Mouse (Mus musculus): Measurements from ENCODE around the gene Gatad2b. TPM values are rescaled to one million over a fixed set of nuclear protein-coding genes. Genes with fewer than 3 reads are reported as not detected.
"Not testable (repeated sequence)": the region's sequence is repeated elsewhere in the genome, so short reads cannot be mapped to it uniquely, and the experiment has no call there.

Gatad2b gene
- polyA plus RNA-seq, 1 experiment from 2014 or later, result 13.2 TPM

DNA sequence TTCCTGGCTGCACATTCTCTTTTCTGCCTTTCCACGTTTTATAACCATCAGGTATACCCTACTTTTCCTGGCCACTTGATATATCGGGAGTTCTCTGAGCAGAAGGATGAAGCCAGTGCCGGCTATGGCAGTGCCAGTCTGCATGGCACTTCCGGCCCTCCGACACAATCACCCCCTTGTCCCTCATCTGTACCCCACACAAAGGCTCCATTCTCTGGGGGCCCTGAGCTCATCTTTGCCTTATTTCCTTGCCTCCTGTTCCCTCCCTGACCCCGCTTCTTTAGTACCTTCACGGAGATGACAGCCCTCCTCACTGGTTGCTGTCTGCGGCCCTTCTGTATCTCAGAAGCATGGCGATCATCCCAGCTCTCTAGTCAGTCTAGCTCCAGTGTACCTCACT lies 12.3 kb upstream of the Gatad2b start:
- H3K27me3 ChIP-seq (replicated peaks), result no peaks in the 10 kb centered on the region
- no peak overlapping the region for H3K4me3 ChIP-seq (replicated peaks)
- no peak for ATAC-seq (ENCODE audit: low FRiP score)
- no peaks in the 10 kb centered on the region for H3K4me1 ChIP-seq
- H3K27ac ChIP-seq (replicated peaks), result no peak overlapping the region
- no peaks in the 10 kb centered on the region for H3K9me3 ChIP-seq (replicated peaks)
- no peak overlapping the region for H3K9ac ChIP-seq (replicated peaks)
- H3K4me2 ChIP-seq, result no peak overlapping the region
- WGBS, result 87% methylated on average over 9 of the region's 9 CpGs
- peaks cover 52% of the 10 kb centered on the region for H3K36me3 ChIP-seq

DNA sequence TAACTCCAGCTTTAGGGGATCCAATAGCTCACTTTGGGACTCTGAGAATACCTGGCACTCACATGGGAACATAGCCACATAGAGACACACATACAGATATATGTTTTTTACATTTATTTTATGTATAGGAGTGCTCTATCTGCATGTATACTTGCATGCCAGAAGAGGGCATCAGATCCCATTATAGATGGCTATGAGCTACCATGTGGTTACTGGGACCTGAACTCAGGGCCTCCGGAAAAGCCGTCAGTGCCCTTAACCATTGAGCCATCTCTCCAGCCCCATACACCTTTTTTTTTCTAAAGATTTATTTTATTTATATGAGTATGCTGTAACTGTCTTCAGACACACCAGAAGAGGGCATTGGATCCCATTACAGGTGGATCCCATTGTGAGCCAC lies 8.8 kb upstream of the Gatad2b start:
- Histone ChIP-seq H3K4me1 (no peaks in the 10 kb centered on the region), H3K27me3 (replicated peaks) (no peaks in the 10 kb centered on the region), H3K9ac (replicated peaks) (no peak overlapping the region), H3K36me3 (peaks cover 21% of the 10 kb centered on the region), H3K9me3 (replicated peaks) (no peaks in the 10 kb centered on the region), H3K4me3 (replicated peaks) (no peak overlapping the region), H3K27ac (replicated peaks) (no peak overlapping the region), H3K4me2 (no peak overlapping the region)
- 100% methylated on average over 2 of the region's 2 CpGs for WGBS
- no peak for ATAC-seq (ENCODE audit: low FRiP score)

DNA sequence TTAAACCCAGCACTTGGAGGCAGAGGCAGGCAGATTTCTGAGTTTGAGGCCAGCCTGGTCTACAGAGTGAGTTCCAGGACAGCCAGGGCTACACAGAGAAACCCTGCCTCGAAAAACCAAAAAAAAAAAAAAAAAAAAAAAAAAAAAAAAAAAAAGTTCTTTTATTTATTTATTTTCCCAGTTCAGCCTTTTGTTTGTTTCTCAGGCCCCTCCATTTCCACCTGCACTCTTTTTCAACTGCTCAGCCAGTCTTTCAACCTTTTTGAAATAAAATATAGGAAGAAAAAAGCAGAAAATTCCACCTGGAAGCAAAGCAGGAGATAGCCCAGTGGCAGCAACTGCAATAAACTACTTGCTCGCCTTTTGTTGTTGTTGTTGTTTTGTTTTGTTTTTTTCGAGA lies 3.6 kb upstream of the Gatad2b start:
- 63% methylated on average over 3 of the region's 3 CpGs for WGBS

DNA sequence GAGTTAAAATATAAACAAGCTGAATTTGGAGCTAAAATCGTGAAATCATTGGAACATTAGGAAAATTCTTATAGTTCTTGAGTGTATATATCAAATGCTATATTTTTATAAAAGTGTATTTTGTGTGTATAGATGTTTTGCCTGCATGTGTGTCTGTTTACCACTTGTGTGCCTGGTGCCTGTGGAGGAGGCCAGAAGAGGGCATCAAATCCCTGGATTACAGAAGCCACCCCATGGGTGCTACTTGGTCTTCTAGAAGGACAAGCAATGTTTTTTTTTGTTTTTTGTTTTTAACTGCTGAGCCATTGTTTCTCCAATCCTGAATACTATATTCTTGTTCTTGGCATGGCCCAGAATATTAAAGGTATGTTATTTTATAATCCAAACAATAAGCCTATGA lies 2.4 kb upstream of the Gatad2b start:
- no peak overlapping the region for H3K4me2 ChIP-seq
- ATAC-seq (ENCODE audit: low FRiP score), result no peak
- H3K9ac ChIP-seq (replicated peaks), result no peak overlapping the region
- H3K4me1 ChIP-seq, result peaks cover 24% of the 10 kb centered on the region
- no peaks in the 10 kb centered on the region for H3K9me3 ChIP-seq (replicated peaks)
- no peak overlapping the region for H3K4me3 ChIP-seq (replicated peaks)
- WGBS, result 96% methylated on average over 1 of the region's 1 CpGs
- no peak overlapping the region for H3K27ac ChIP-seq (replicated peaks)
- H3K27me3 ChIP-seq (replicated peaks), result no peaks in the 10 kb centered on the region
- H3K36me3 ChIP-seq, result no peaks in the 10 kb centered on the region

More for the DNA sequence above, 3.6 kb upstream of the Gatad2b start:
- not testable (repeated sequence) for H3K27me3 ChIP-seq (replicated peaks); H3K36me3 ChIP-seq; H3K4me3 ChIP-seq (replicated peaks); H3K4me2 ChIP-seq; ATAC-seq (ENCODE audit: low FRiP score); H3K9ac ChIP-seq (replicated peaks); H3K27ac ChIP-seq (replicated peaks); H3K9me3 ChIP-seq (replicated peaks)
- peaks cover 12% of the 10 kb centered on the region for H3K4me1 ChIP-seq

DNA sequence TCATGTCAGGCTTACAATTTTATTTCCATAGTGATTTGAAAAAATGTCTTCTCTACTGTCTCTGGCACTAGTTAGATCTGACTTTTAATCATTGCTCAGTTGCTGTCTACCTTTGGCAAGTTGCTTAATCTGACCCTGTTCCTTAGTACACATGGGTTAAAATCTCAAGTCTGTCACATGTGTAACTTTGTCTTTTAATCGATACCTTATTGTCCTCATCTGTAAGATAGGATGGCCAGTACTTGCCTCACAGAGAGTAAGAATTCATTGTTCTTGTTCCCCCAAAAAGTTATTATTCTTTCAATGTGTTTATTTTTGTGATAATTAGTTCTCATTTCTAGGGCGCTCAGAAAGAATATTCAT lies 1.0 kb upstream of the Gatad2b start:
- Histone ChIP-seq H3K27me3 (replicated peaks) (no peaks in the 10 kb centered on the region), H3K36me3 (no peaks in the 10 kb centered on the region), H3K4me1 (peaks cover 37% of the 10 kb centered on the region), H3K9ac (replicated peaks) (peak overlapping the region; percentile 80), H3K4me2 (peak overlapping the region; percentile 60), H3K9me3 (replicated peaks) (no peaks in the 10 kb centered on the region), H3K27ac (replicated peaks) (peak overlapping the region; percentile 94), H3K4me3 (replicated peaks) (peak overlapping the region; percentile 73)
- no peak for ATAC-seq (ENCODE audit: low FRiP score)
- WGBS, result 48% methylated on average over 2 of the region's 2 CpGs

DNA sequence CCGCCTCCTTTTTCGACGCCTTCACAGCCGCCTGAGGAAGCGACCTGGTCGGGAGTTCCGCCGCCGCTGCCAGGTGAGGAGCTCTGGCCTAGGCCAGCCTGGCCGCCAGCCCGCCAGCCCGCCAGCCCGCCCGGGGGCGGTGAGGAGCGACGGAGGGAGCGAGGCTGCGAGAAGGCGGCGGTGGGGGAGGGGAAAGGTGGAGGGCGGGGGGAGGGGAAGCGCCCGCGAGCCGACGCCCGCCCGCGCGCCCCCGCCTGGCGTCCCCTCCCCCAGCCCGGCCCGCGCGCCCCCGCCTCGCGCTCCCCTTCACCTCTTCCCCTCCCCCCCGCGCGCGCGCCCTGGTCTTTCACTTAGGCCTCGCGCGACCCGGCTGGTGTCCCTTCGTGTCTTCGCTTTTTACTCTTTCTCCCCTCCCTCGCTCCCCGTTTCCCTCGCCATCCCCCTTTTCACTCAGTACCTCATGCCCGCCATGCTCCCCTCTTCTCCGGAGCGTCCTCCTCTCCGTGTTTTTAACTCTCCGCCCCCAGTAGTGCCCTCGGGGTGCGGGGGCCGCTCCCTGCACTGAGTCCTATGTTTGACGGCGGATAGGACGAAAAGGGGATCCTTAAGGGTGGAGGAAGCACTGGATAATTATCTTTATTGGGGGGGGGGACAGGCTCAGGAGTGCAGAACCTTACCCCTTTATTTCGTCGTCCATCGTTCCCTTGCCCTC lies 530 bp downstream of the Gatad2b start:
- Histone ChIP-seq H3K4me1 (peaks cover 41% of the 10 kb centered on the region), H3K4me2 (peak overlapping the region; percentile 87), H3K27ac (replicated peaks) (peak overlapping the region; percentile 96), H3K36me3 (no peaks in the 10 kb centered on the region), H3K9ac (replicated peaks) (peak overlapping the region; percentile 91), H3K4me3 (replicated peaks) (peak overlapping the region; percentile 73), H3K27me3 (replicated peaks) (no peaks in the 10 kb centered on the region), H3K9me3 (replicated peaks) (no peaks in the 10 kb centered on the region)
- peak; percentile 36 for ATAC-seq (ENCODE audit: low FRiP score)
- under 1% methylated on average over 23 of the region's 68 CpGs for WGBS

DNA sequence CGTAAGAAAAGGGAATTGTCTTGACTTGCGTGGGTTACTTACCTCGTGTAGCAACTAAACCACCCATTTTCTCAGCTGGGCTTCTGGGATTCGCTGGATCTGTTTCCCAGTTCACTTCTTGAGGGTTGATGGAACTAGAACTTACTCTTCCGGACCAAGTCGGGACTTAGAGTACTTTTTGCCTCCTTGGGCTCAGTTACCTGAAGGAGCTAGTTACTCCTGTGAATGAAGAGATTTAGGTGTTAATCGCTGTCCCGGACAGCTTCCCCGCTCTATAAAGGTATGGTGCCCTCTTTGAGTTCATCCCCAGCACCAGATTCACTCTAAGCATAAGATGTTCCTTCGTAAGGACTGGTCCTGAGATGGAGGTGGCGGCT lies 1.1 kb downstream of the Gatad2b start:
- Histone ChIP-seq H3K27me3 (replicated peaks) (no peaks in the 10 kb centered on the region), H3K9me3 (replicated peaks) (no peaks in the 10 kb centered on the region), H3K27ac (replicated peaks) (peak overlapping the region; percentile 96), H3K9ac (replicated peaks) (peak overlapping the region; percentile 91), H3K4me2 (peak overlapping the region; percentile 87), H3K4me3 (replicated peaks) (peak overlapping the region; percentile 73), H3K4me1 (peaks cover 41% of the 10 kb centered on the region), H3K36me3 (no peaks in the 10 kb centered on the region)
- ATAC-seq (ENCODE audit: low FRiP score), result no peak
- WGBS, result 1% methylated on average over 11 of the region's 11 CpGs

DNA sequence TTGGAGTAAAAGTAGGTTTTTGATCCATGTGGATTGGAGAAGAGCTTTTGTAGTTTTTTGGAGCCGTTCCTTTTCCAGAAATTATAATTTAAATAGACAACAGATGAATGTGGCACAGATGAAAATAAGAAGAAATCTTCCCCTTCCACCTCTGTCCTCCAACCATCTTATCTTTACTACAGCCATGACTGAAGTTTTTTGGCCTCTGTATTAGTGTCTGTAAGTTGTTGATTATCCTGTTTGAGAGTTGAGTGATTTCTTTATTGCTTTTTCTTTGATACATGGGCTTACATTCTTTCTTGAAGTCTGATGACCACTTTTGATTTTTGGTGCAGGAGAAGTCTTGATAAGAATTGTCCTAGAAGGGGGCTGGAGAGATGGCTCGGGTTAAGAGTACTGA lies 1.7 kb downstream of the Gatad2b start:
- peak overlapping the region; percentile 91 for H3K9ac ChIP-seq (replicated peaks)
- H3K27me3 ChIP-seq (replicated peaks), result no peaks in the 10 kb centered on the region
- peak overlapping the region; percentile 87 for H3K4me2 ChIP-seq
- WGBS, result 77% methylated on average over 2 of the region's 2 CpGs
- no peak for ATAC-seq (ENCODE audit: low FRiP score)
- peak overlapping the region; percentile 73 for H3K4me3 ChIP-seq (replicated peaks)
- H3K27ac ChIP-seq (replicated peaks), result no peak overlapping the region; the same call in 1 of the 2 replicates
- peaks cover 41% of the 10 kb centered on the region for H3K4me1 ChIP-seq
- H3K36me3 ChIP-seq, result no peaks in the 10 kb centered on the region
- H3K9me3 ChIP-seq (replicated peaks), result no peaks in the 10 kb centered on the region

DNA sequence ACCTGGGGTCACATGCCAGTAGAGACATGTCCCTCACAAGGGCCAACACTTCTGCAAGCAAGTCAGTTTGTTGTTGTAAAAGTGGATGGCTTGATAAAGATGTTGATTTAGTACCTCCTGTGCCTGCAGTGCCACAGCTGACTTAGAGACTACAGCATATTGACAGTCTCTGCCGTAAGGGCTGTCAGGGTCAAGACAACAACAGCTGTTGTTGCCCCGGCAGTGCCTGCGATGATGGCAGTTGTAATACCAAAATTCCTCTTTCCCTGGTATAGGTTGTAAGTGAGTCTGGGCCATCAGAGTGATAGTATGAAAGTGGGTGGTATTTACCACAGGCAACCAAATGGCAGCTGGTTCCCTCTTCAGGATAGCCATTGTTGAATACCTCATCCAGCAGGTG lies 12.8 kb downstream of the Gatad2b start:
- Histone ChIP-seq H3K36me3 (peaks cover 3% of the 10 kb centered on the region; the same call in 1 of the 2 replicates), H3K9ac (replicated peaks) (no peak overlapping the region), H3K9me3 (replicated peaks) (no peaks in the 10 kb centered on the region), H3K27ac (replicated peaks) (no peak overlapping the region), H3K4me1 (peaks cover 16% of the 10 kb centered on the region), H3K27me3 (replicated peaks) (no peaks in the 10 kb centered on the region), H3K4me2 (no peak overlapping the region), H3K4me3 (replicated peaks) (no peak overlapping the region)
- no peak for ATAC-seq (ENCODE audit: low FRiP score)
- 63% methylated on average over 3 of the region's 3 CpGs for WGBS

DNA sequence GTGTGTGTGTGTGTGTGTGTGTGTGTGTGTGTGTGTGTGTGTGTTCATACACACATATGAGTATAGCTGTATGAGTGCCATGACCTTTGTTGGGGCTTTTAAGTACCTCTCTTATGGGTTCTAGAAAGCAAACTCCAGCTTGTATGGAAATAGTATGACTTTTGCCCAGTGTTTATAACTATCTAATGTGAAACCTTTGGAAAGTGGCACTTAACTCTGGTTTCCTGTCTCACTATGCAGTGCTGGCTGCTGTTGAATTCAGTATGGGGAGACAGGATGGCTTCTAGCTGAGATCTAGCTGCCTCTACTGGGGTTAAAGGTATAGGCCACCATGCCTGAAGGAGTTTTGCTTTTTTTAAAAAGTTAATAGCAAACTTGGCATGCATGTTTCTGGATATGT lies 16.6 kb downstream of the Gatad2b start:
- H3K4me2 ChIP-seq, result no peak overlapping the region
- no peak overlapping the region for H3K9ac ChIP-seq (replicated peaks)
- no peak overlapping the region for H3K4me3 ChIP-seq (replicated peaks)
- ATAC-seq (ENCODE audit: low FRiP score), result no peak
- H3K36me3 ChIP-seq, result peaks cover 3% of the 10 kb centered on the region; the same call in 1 of the 2 replicates
- peaks cover 16% of the 10 kb centered on the region for H3K4me1 ChIP-seq
- no peaks in the 10 kb centered on the region for H3K9me3 ChIP-seq (replicated peaks)
- no peaks in the 10 kb centered on the region for H3K27me3 ChIP-seq (replicated peaks)
- no peak overlapping the region for H3K27ac ChIP-seq (replicated peaks)

DNA sequence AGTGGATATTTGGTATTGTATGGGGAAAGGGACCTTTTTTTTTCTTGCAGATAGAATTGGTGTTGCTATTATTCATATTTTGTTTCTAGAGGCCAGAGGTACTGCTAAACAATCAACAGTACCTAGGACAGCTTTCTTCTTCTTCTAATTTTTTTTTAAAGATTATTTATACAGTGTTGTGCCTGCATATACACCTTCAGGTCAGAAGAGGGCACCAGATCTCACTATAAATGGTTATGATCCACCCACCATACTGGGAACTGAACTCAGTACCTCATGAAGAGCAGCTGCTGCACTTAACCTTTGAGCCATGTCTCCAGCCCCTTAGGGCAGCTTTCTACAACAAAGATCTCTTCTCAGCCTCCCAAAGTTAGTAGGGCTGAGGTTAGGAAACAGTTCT lies 20.4 kb downstream of the Gatad2b start:
- H3K27me3 ChIP-seq (replicated peaks), result no peaks in the 10 kb centered on the region
- H3K9me3 ChIP-seq (replicated peaks), result no peaks in the 10 kb centered on the region
- H3K9ac ChIP-seq (replicated peaks), result no peak overlapping the region
- ATAC-seq (ENCODE audit: low FRiP score), result no peak
- H3K4me1 ChIP-seq, result no peaks in the 10 kb centered on the region
- no peak overlapping the region for H3K4me2 ChIP-seq
- no peak overlapping the region for H3K27ac ChIP-seq (replicated peaks)
- no peak overlapping the region for H3K4me3 ChIP-seq (replicated peaks)
- H3K36me3 ChIP-seq, result no peaks in the 10 kb centered on the region

DNA sequence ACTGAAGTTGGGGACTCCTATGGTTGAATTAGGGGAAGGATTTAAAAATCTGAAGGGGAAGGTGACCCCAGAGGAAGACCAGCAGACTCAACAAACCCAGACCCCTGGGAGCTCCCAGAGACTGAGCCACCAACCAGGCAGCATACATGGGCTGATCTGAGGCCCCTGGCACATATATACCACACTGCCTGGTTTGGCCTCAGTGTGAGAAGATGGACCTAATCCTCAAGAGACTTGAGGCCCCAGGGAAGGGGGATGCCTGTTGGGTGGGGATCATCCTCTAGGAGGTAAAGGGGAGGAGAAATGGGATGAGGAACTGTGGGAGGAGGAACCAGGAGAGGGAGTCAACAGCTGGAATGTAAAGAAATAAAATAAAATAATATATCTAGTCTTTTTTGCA lies 21.3 kb downstream of the Gatad2b start:
- H3K9ac ChIP-seq (replicated peaks), result no peak overlapping the region
- no peaks in the 10 kb centered on the region for H3K9me3 ChIP-seq (replicated peaks)
- no peak for ATAC-seq (ENCODE audit: low FRiP score)
- H3K27ac ChIP-seq (replicated peaks), result no peak overlapping the region
- no peak overlapping the region for H3K4me3 ChIP-seq (replicated peaks)
- no peaks in the 10 kb centered on the region for H3K27me3 ChIP-seq (replicated peaks)
- H3K4me2 ChIP-seq, result no peak overlapping the region
- no peaks in the 10 kb centered on the region for H3K4me1 ChIP-seq
- H3K36me3 ChIP-seq, result no peaks in the 10 kb centered on the region

Measured in neural tube, embryonic 15.5 days (tissue).